Mouse (Mus musculus) spleen, adult 2 months (tissue): ENCODE measurements at regions not wholly inside any gene's neighbourhood (a gene's known extent, or its start where the extent isn't known, plus 50 kb on each side); places are given as distances from the start of the nearest gene placed in this dataset.

ENCODE experiments used
- CTCF ChIP-seq: fragments of 200-500 bp; IDR thresholded peaks from 2 replicates; pipeline ENCODE4 v1.5.1; 2011; ENCODE audit warnings: mild to moderate bottlenecking, inconsistent platforms; ENCODE audit not compliant: insufficient read depth, insufficient read length, insufficient replicate concordance; ENCODE audit errors: extremely low read depth
- POLR2A ChIP-seq: fragments of 200-500 bp; IDR thresholded peaks from 2 replicates; pipeline ENCODE4 v1.6.1; 2011; ENCODE audit warnings: low read depth, low read length, inconsistent platforms

DNA sequence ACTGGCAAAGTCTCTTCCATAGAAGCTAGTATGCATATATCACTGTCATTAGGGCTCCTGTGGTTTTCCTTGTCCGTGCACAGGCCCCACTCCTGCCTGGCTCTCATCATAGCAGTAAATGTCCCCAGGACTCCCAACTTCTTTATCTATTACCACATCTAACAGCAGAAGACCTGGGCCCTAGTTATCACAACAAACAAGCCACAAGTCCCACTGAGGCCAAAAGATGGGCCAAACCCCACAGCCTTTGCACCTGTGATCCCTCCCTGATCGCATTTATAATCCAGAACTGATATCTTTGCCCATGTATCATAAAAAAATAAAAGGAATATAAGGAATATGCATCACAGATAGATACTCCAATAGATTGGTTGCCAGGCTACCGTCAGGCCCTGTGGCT, 201.6 kb upstream of the Hnrnpa3 start:
- TF ChIP-seq POLR2A (no peak), CTCF (no peak)
